Mouse (Mus musculus) heart, embryonic 14.5 days (tissue): ENCODE measurements around the gene Olfr1370. TPM values are rescaled to one million over a fixed set of nuclear protein-coding genes. Genes with fewer than 3 reads are reported as not detected.
"Not testable (repeated sequence)": the region's sequence is repeated elsewhere in the genome, so short reads cannot be mapped to it uniquely, and the experiment has no call there.

Experiments
- ATAC-seq: fragments of 200-750 bp; cut with Nextera tagmentation; 2 replicates; pipeline ENCODE4 v1.8.0; 2017; ENCODE audit warnings: low read depth, moderate TSS enrichment; ENCODE audit not compliant: insufficient number of reproducible peaks, insufficient read depth, low FRiP score
- H3K27ac ChIP-seq, 2 experiments: fragments of 200-500 bp in 1 of 2; fragments of 300-500 bp in 1 of 2; sonication (generic) in 1 of 2; replicated peaks in 1 of 2; 2 replicates each; pipeline ENCODE4 v1.5.1; 2012 to 2014; ENCODE audit warnings: low read depth in 2 of 2, low read length in 2 of 2, control low read depth in 1 of 2, mild to moderate bottlenecking in 1 of 2, mixed read lengths in 1 of 2; ENCODE audit not compliant: control insufficient read depth in 1 of 2, insufficient read depth in 1 of 2
- H3K27me3 ChIP-seq: fragments of 300-500 bp; sonication (generic); 2 replicates; pipeline ENCODE4 v1.6.1; 2014; ENCODE audit warnings: mild to moderate bottlenecking, low read length, control low read depth; ENCODE audit not compliant: control insufficient read depth, insufficient read depth
- H3K36me3 ChIP-seq: fragments of 300-500 bp; sonication (generic); 2 replicates; pipeline ENCODE4 v1.6.1; 2014; ENCODE audit warnings: mild to moderate bottlenecking, control low read depth, low read length, mixed read lengths; ENCODE audit not compliant: control insufficient read depth, insufficient read depth
- H3K4me1 ChIP-seq, 2 experiments: fragments of 200-500 bp in 1 of 2; fragments of 300-500 bp in 1 of 2; sonication (generic) in 1 of 2; 2 replicates each; pipeline ENCODE4 v1.6.1; 2012 to 2014; ENCODE audit warnings: low read length in 2 of 2, control low read depth in 1 of 2, mixed read lengths in 1 of 2; ENCODE audit not compliant: control insufficient read depth in 2 of 2, insufficient read depth in 2 of 2
- H3K4me2 ChIP-seq: fragments of 300-500 bp; sonication (generic); 2 replicates; pipeline ENCODE4 v1.6.1; 2014; ENCODE audit warnings: mild to moderate bottlenecking, low read length
- H3K4me3 ChIP-seq, 2 experiments: fragments of 200-500 bp in 1 of 2; fragments of 300-500 bp in 1 of 2; sonication (generic) in 1 of 2; 2 replicates each; pipeline ENCODE4 v1.5.1; 2012 to 2014; ENCODE audit warnings: low read length in 2 of 2, mild to moderate bottlenecking in 2 of 2, control low read depth in 1 of 2, low read depth in 1 of 2, moderate library complexity in 1 of 2; ENCODE audit not compliant: control insufficient read depth in 1 of 2, insufficient read depth in 1 of 2
- H3K9ac ChIP-seq: fragments of 300-500 bp; sonication (generic); 2 replicates; pipeline ENCODE4 v1.6.1; 2014; ENCODE audit warnings: mild to moderate bottlenecking, low read length
- H3K9me3 ChIP-seq: fragments of 300-500 bp; sonication (generic); 2 replicates; pipeline ENCODE4 v1.6.1; 2016; ENCODE audit warnings: low read length, control low read depth; ENCODE audit not compliant: control insufficient read depth
- WGBS: fragments of 180-500 bp; shearing (Covaris S2); extraction: QIAGEN DNeasy Blood & Tissue Kit; methylation state at CpG from one replicate; pipeline ENCODE4 v1.1.7; 2014; 5-methylcytosine and 5-hydroxymethylcytosine counted together
- polyA plus RNA-seq: library from polyadenylated mRNA; unstranded; fragments of >200 nt; fragmentation: Nextera tagmentation; extraction: Ambion mirVana; gene quantifications from 2 replicates; pipeline ENCODE4 v1.2.1, GENCODE M21; 2014

The Olfr1370 gene
- not detected in 2 replicates for polyA plus RNA-seq

- Histone ChIP-seq H3K9ac (no peak within 1 kb of the TSS), H3K4me2 (no peak within 1 kb of the TSS), H3K9me3 (no peaks in the 10 kb centered on the region), H3K4me1 (no peaks in the 10 kb centered on the region), H3K4me3 (no peak within 1 kb of the TSS), H3K36me3 (no peaks in the 10 kb centered on the region), H3K27ac (no peak within 1 kb of the TSS), H3K27me3 (no peaks in the 10 kb centered on the region)
- ATAC-seq: no peak
- 66% methylated on average over 3 of the region's 3 CpGs for WGBS
Observed at GRCm38 (mm10) chr13:21074847-21075246, at the start of gene Olfr1370. Gene Olfr1370 (minus strand): TSS chr13:21074947.

DNA sequence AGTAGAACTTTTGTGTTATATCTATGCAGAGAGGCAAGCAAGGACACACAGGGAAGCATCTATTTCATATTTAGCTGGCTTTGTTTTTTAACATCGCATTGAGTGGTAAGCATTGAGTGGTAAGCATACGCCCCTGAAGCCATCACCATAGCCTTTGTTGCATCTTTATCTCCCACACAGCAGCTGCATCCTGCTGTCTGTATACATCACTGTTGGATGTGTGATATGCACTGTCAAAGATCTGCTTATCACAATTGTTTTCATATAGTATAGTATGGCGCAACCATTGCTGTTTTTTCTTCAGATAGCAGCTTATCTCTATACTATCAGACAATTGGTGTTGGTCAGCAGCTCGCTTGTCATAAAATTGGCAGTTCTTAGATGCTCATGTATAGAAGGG lies 39.4 kb upstream of the Olfr1370 start:
- Histone ChIP-seq H3K36me3 (no peaks in the 10 kb centered on the region), H3K4me3 (no peak overlapping the region), H3K9me3 (no peaks in the 10 kb centered on the region), H3K4me1 (peaks cover 0 to 2% of the 10 kb centered on the region in 2 experiments; a peak in 1 of 4 replicates), H3K9ac (no peak overlapping the region), H3K27me3 (no peaks in the 10 kb centered on the region), H3K4me2 (no peak overlapping the region), H3K27ac (no peak overlapping the region)
- no peak for ATAC-seq
- 69% methylated on average over 4 of the region's 4 CpGs for WGBS

GRCm38 (mm10) chr13:21111183-21111582 lies 36.4 kb upstream of the Olfr1370 start, which contains the start of gene Olfr1369-ps1:
Gene Olfr1369-ps1 (plus strand): TSS chr13:21111483.
- 75% methylated on average over 3 of the region's 3 CpGs for WGBS
- H3K4me3 ChIP-seq, H3K27me3 ChIP-seq, H3K9ac ChIP-seq, H3K36me3 ChIP-seq, ATAC-seq, H3K4me2 ChIP-seq, H3K4me1 ChIP-seq, H3K27ac ChIP-seq, H3K9me3 ChIP-seq: not testable (repeated sequence)

- no peaks in the 10 kb centered on the region for H3K36me3 ChIP-seq
- ATAC-seq: no peak
- no peaks in the 10 kb centered on the region for H3K27me3 ChIP-seq
- peaks cover 0 to 2% of the 10 kb centered on the region in 2 experiments; a peak in 1 of 4 replicates for H3K4me1 ChIP-seq
- no peak overlapping the region for H3K4me3 ChIP-seq
- H3K4me2 ChIP-seq: no peak overlapping the region
- H3K9ac ChIP-seq: no peak overlapping the region
- no peak overlapping the region for H3K27ac ChIP-seq
- no peaks in the 10 kb centered on the region for H3K9me3 ChIP-seq
- 90% methylated on average over 6 of the region's 6 CpGs for WGBS
Observed at GRCm38 (mm10) chr13:21110441-21110840, 35.7 kb upstream of the Olfr1370 start.

DNA sequence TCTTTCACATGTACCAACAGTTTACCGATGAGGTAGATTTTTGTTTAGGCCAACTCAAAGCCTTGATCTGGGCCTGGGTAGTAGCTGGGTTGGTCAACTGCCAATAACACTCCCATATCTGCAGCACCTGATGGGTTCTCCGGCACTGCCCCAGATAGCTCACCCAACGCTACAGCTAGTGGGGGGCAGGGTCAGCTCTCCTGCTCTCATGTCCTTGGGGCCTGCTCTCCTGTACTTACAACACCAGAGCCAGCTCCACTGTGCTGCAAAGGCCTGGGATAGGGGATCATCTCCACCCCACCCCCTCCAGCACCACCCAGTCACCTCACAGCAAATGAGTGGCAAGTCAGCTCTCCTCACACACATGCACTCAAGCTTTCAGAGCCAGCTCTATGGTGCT lies 35.0 kb upstream of the Olfr1370 start:
- no peak; the same call in 1 of the 2 replicates for ATAC-seq
- Histone ChIP-seq H3K36me3 (no peaks in the 10 kb centered on the region), H3K4me2 (no peak overlapping the region), H3K27ac (no peak overlapping the region), H3K27me3 (no peaks in the 10 kb centered on the region), H3K4me3 (no peak overlapping the region), H3K4me1 (peaks cover 0 to 2% of the 10 kb centered on the region in 2 experiments; a peak in 1 of 4 replicates), H3K9ac (no peak overlapping the region), H3K9me3 (no peaks in the 10 kb centered on the region)
- WGBS: 62% methylated on average over 3 of the region's 3 CpGs

- Histone ChIP-seq H3K4me3 (no peak overlapping the region), H3K9ac (no peak overlapping the region), H3K4me1 (no peaks in the 10 kb centered on the region), H3K4me2 (no peak overlapping the region), H3K27me3 (no peaks in the 10 kb centered on the region), H3K9me3 (0 out of 2 replicates have a peak, but pooled peaks cover 2% of the 10 kb centered on the region), H3K36me3 (no peaks in the 10 kb centered on the region), H3K27ac (no peak overlapping the region)
- ATAC-seq: no peak
- 60% methylated on average over 2 of the region's 2 CpGs for WGBS
Observed at GRCm38 (mm10) chr13:21082686-21083085, 7.9 kb upstream of the Olfr1370 start.

DNA sequence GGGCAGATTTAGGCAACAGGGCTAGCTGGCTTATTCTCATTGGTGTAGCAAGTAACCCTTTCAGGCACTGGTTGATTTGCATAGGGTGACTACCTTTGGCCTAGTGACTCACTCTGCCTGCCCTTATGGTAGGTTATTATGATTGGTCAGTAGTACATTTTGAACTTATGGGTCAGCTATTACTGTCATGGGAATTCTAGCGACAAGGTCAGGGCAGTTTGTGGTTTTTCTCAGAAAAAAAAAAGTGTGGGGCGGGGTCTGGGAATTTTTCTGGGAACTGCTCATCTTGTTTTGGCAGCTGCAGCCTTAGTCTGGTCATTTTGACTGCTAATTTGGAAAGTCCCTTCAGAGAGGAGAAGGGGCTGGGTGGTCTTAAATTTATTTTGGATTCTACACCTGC lies 8.7 kb downstream of the Olfr1370 start:
- Histone ChIP-seq H3K4me2 (no peak overlapping the region), H3K27ac (no peak overlapping the region), H3K9ac (no peak overlapping the region), H3K36me3 (no peaks in the 10 kb centered on the region), H3K4me1 (no peaks in the 10 kb centered on the region), H3K9me3 (no peaks in the 10 kb centered on the region), H3K27me3 (no peaks in the 10 kb centered on the region), H3K4me3 (no peak overlapping the region)
- 72% methylated on average over 2 of the region's 2 CpGs for WGBS
- no peak for ATAC-seq

- 48% methylated on average over 1 of the region's 1 CpGs for WGBS
- Histone ChIP-seq H3K36me3 (no peaks in the 10 kb centered on the region), H3K27me3 (no peaks in the 10 kb centered on the region), H3K4me1 (no peaks in the 10 kb centered on the region), H3K9me3 (no peaks in the 10 kb centered on the region), H3K4me2 (no peak overlapping the region), H3K4me3 (no peak overlapping the region), H3K27ac (no peak overlapping the region), H3K9ac (no peak overlapping the region)
- no peak for ATAC-seq
Observed at GRCm38 (mm10) chr13:21050118-21050517, 24.6 kb downstream of the Olfr1370 start.
